Mouse (Mus musculus) urinary bladder, postnatal 4 days (tissue): Measurements from ENCODE around the gene Ccdc78.
"Not testable (repeated sequence)": the region's sequence is repeated elsewhere in the genome, so short reads cannot be mapped to it uniquely, and the experiment has no call there.

Experiments used
- DNase-seq, 2 experiments: peaks; one replicate each; pipeline ENCODE4 v3.0.0; 2021 to 2022; ENCODE audit warnings: low spot score in 2 of 2

Ccdc78 gene

GRCm38 (mm10) chr17:25786280-25786679 lies at the start of gene Ccdc78:
Ccdc78 (plus strand) TSS chr17:25786580.
- no peak for DNase-seq

- DNase-seq, result no peak
Observed at GRCm38 (mm10) chr17:25738861-25739260, 47.5 kb upstream of the Ccdc78 start.

DNA sequence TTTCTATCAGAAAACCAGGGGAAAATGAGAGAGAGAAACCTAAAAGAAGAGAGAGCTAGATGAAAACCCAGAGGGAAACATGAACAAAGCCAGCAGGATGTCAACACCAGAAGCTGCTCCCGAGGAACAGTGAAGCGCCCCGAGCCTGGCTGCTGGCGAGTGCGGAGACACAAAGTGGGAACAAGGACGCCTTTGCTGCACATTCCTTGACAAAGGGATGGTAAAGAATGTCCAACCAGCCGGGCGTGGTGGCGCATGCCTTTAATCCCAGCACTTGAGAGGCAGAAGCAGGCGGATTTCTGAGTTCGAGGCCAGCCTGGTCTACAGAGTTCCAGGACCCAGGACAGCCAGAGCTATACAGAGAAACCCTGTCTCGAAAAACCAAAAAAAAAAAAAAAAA lies 44.9 kb upstream of the Ccdc78 start:
- not testable (repeated sequence) for DNase-seq

- DNase-seq, result no peak
Observed at GRCm38 (mm10) chr17:25743831-25744230, 42.5 kb upstream of the Ccdc78 start.

DNA sequence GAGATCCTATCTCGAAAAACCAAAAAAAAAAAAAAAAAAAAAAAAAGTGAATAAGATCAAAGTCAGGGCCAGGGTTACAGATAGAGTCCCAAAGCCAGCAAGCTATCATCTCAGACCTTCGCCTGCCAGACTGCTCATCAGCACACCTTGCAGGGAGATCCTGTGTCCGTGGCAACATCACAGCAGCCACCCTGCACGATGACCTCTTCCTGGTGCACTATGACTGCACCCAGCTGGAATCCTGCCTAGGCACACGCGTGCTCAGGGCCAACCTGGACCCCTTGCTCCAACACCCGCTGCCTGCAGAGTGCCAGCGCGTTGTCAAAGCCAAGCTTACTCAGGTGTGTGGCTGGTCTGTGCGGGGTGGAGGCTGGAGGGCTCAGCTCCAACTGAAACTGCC lies 42.1 kb upstream of the Ccdc78 start:
- DNase-seq, result no peak

- DNase-seq, result no peak
Observed at GRCm38 (mm10) chr17:25748238-25748637, 38.1 kb upstream of the Ccdc78 start.

DNA sequence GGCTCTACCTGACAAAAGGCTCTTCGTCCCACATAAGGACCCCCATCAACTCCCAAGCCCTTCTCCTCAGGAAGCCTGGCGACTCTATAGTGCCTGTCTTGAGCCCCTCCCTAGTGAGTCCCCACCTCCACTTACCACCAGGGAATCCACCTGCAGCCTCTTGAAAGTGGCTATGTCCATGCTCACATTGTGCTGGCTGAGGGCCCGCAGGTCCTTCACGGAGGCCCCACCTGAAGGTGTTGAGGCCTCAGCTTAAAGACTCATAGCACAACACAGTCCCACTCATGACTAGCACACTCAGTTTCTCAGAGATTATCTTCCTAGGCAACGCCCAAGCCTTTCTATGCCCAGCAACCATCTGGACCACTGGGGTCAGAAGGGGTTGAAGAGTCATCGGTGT lies 37.1 kb upstream of the Ccdc78 start:
- DNase-seq, result no peak

DNA sequence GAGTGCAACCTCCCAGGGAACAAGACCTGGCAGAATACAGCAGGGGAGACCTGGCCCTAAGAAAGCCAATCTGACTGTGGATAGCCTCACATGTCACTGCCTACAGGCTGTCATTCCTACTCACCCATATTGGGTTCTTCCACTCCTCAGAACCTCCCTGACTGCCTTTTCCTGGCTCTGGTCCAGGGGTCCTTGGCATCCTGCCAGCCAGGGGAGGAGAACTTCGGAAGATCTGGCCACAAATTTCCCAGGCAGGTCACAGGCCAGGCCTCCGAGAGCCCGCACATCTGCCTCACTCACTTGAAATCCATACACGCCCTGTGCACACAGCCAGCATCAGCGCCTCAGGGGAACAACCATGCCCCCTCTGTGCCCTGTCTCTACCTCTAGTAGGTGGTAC lies 34.9 kb upstream of the Ccdc78 start:
- DNase-seq, result peak; percentile 70 to 86

GRCm38 (mm10) chr17:25754241-25754640 lies 32.1 kb upstream of the Ccdc78 start, which contains the start of gene Msln:
Msln (minus strand) TSS chr17:25754378.
- DNase-seq, result no peak

DNA sequence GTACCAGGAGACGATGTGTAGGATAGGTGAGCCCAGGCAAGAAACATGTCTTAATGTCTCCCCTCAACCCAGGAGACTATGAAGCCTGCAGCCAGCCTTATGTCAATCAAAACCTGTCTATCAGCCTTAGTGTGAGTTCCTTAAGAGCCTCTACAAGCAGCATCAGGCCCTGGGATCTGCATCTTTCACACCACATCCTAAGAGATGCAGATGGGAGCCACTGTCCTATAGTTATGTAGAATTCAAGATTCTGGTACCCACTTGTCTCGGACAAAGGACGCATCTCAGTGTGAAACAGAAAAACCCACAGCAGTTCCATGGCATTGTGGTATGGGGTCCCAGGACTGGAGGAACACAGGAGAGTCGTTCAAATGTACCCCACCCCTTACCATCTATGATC lies 31.3 kb upstream of the Ccdc78 start:
- DNase-seq, result no peak

DNA sequence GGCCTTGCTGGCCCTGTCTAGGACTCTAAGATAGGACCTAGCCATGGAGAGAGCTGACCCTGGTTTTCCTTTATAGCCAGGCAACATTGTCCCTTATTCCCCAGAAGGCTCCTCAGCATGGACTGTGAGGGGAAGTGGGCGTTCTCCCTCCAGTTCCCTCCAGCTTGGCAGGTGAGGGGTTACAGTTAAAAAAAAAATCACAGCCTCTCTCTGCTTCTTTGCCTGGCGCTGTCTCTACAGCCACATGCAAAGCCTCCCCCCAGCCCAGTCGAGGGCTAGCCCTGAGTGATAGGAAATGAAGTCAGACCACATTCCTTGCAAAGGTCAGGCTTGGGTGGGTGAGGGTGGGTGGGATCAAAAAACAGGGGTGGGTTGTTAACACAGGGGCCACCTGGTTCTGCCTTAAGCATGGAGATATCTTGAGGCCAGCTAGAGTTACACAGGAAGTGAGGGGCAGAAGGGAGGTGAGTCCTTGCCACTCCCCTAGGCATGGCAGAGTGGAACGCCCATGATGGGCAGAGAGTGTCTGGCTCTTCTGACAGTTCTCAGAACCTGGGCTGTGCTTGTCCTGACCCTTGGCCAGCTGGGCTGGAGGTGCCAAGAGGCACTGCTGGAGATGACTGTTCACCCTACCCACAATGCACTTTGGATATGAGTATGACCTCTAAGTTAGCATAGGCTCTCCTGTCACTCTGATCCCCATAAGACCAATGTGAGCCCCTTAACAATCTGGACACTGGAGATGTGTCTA lies 30.6 kb upstream of the Ccdc78 start:
- no peak for DNase-seq

DNA sequence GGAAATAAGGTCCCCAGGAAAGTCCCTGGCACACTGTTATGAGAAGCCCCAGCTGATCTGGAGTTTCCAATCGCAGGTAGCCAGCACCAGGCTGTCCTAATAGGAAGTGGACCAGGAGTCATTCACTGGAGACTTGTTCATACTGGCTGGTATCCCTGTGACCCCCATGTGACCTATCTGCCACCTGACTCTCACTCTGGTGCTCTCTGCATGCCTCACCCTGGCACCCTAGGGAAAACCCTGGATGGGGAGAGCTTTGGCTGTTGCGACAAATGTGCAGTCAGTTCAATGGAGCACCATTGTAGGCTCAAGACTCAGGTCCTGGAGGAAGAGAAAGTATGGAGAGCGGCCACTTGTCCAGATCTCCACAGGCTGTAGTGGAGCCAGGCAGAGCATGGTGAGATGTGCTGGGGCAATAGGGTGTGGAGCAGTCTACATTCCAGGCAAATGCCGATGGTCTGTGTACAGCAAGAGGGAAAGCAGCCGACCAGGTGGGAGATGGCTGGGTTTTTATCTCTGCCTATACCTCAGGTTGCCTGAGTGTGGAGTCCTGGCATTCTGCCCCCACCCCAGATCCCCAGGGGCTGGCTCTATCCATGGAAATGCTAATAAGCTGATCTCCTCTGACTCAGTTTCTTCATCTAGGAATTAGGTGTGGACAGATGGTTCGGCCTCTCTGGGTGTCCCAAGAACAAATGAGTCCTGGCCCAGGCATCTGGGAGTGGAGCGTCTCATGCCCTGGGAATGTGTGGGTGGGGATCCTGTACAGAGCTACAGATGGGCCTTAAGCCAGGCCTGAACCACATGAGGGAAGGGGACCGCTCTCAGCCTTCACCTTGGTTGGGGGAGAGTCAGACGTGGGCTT lies 29.8 kb upstream of the Ccdc78 start:
- no peak for DNase-seq

DNA sequence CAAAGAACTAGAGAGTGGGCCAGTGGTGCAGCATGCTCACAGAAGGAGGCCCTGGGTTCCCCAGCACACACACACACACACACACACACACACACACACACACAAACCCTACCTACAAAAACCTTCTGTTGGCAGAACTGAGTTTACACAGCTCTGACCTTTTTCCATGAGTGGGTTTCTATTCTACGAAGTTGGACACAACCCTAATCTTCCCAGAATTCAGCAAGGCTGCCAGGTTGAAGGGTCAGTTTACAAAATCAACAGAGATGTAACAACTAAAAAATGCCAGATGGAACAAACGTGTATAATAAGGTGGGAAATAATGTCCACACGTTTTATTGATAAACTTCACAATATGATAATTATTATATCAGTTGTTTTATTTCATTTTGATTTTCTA lies 28.7 kb upstream of the Ccdc78 start:
- no peak for DNase-seq

GRCm38 (mm10) chr17:25760148-25760547 lies 26.2 kb upstream of the Ccdc78 start:
- DNase-seq, result no peak

DNA sequence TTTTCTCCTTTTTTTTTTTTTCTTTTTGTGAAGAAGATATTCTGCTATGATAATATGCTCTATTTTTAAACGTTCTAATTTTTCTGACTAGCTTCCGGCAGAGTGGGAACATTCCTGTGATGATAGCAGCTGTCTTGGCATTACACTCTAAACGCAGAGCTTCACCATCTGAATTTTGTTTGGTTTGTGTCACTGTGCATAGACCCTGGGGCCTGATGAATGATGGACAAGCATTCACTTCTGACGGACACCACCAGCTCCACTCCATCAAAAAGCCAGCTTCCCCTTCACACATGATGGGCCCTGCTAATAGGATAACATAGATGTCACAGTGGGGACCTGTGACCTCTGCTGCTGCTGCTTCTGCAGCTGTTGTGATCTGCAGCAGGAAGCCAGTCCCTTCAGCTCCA lies 24.8 kb upstream of the Ccdc78 start:
- no peak for DNase-seq

- no peak for DNase-seq
Observed at GRCm38 (mm10) chr17:25762591-25762990, 23.8 kb upstream of the Ccdc78 start.

GRCm38 (mm10) chr17:25765886-25766285 lies 20.5 kb upstream of the Ccdc78 start:
- no peak for DNase-seq

- no peak for DNase-seq
Observed at GRCm38 (mm10) chr17:25769331-25769730, 17.0 kb upstream of the Ccdc78 start.

DNA sequence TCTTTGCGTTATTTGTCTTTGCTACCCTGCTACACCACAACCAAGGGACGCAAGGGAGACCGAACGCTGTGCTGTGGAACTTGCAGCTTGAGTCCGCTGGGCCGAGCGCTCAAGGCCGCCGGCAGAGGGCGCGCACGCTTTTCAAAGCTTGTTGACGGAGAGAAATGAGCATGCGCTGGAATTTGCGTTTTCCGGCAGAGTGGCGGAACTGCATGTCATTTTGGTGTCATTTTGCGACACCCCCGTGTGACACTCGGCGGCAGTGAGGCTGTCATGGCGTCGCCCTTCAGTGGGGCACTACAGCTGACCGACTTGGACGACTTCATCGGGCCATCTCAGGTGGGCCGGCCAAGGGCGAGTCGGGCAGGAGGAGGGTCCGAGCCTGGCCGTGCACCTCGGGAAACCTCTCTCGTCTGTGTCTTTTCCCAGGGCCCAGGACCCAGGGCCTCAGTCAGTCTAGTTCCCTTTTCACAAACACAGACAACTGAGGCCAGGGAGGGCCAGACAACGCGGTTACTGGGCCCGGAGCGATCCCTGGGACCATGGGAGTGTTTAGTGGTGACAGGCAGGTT lies 12.7 kb upstream of the Ccdc78 start, which contains the start of gene Narfl:
TSS of gene Narfl (plus strand) at position 228 of the 572 bp plus-strand sequence.
- peak; percentile 94 to 97 for DNase-seq

DNA sequence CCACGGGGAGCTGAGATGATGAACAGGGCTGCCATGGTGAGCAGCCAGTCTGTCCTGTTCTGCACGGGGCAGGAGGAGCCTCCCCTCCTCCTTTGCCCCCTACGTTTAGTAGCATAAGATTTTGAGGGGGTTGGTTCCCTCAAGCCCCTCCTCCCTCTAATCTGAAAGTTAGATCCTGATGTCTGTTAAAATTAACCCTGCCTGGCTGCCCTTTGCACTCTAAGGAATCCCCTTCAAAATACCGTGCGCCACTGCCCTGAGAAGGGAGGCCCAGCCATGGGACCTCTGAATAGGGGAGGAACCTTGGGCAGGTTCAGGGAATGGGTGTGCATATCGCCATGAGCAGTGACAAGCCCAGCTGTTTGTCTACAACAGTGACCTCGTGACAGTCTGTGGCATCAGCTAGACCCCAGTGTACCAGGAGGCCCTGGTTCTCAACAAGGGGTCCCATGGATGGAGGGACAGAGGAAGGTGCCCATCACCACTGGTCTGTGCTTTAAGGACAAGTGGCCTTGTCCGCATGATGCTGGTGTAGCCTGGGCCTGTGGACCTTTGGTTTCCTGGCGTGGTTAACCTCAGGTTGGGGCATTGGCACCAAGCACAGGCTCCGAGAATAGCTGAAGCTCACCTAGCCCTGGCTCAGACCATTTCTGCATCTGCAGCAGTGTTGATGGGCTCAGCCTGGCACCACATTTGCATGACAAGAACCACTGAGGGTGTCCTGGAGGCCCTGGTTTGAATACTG lies 10.9 kb upstream of the Ccdc78 start:
- no peak for DNase-seq

GRCm38 (mm10) chr17:25777948-25778347 lies 8.4 kb upstream of the Ccdc78 start:
- DNase-seq, result no peak

DNA sequence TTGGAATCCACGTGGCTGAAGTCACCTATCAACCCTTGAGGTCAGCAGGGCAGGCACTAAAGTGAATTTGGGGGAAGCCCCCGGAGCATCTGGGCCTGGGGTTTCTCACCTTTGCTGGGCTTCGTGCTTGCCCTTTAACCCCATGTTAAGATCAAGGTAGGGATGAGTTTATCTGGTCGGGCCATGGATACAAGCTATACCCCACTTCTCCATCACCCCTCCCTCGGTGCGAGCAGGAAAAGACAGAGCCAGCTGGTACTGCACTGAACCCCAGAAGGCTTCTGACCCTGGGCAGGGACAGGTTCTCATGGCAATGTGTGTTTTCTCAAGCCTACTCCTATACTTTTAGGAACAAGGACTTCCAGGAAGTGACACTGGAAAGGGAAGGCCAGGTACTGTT lies 5.0 kb upstream of the Ccdc78 start:
- DNase-seq, result no peak
